Mouse (Mus musculus) granulocyte monocyte progenitor cell, adult 5-6 weeks (primary cell): ENCODE measurements around the gene Hspb9. TPM values are rescaled to one million over a fixed set of nuclear protein-coding genes. Genes with fewer than 3 reads are reported as not detected.

Experiments
- ATAC-seq: replicated peaks from 2 replicates; pipeline ENCODE4 v1.8.0; 2016; ENCODE audit warnings: mild to moderate bottlenecking, moderate TSS enrichment, inconsistent platforms; ENCODE audit not compliant: poor library complexity, severe bottlenecking
- total RNA-seq, 2 experiments: library from RNA; stranded (forward) in 1 of 2; stranded (reverse) in 1 of 2; fragments of 200-712, 200-1000 nt in 1 of 2; fragments of >200 nt in 1 of 2; fragmentation: Nextera tagmentation in 1 of 2; gene quantifications; 2 replicates each; pipeline ENCODE4 v1.2.3; 2014 to 2017

Hspb9 gene
- not detected in 2 replicates for total RNA-seq (2014; fragmentation: Nextera tagmentation)
- not detected in 2 replicates for total RNA-seq (2017)

DNA sequence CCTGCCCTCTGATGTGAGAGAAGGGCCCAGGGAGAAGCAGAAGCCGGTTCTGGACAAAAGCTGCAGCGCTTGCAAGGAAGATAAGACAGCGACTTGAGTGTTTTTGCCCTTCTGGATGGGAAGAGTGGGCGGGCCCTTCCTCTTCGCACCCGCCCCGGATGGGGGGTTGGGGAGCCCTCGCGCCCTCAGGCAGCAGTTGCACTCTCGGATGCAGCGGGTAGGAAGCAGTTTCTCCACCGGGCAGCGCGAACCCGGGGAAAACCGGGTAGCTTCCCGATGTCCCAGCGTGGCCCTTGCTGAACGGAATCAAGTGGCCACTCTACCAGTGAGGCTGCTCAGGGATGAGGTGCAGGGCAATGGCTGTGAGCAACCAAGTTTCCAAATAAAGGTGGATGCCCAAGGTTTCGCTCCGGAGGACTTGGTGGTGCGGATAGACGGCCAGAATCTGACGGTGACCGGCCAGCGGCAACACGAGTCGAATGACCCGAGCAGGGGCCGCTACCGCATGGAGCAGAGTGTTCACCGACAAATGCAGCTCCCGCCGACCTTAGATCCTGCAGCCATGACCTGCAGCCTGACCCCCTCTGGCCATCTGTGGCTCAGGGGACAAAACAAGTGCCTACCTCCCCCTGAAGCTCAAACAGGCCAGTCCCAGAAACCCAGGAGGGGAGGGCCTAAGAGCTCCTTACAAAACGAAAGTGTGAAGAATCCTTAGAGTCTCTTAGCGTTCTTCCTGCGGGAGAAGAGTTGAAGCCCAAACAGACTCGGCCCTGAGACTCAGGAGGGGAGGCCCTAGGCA is at the start of gene Hspb9:
TSS of gene Hspb9 (plus strand) at position 116 of the 799 bp plus-strand sequence.
- ATAC-seq, result peak; percentile 72

- ATAC-seq, result no peak
Measured at GRCm38 (mm10) chr11:100671049-100671448, 42.6 kb upstream of the Hspb9 start.

- no peak for ATAC-seq
Measured at GRCm38 (mm10) chr11:100671956-100672355, 41.7 kb upstream of the Hspb9 start.

GRCm38 (mm10) chr11:100673169-100673568 is 40.5 kb upstream of the Hspb9 start:
- ATAC-seq, result no peak

DNA sequence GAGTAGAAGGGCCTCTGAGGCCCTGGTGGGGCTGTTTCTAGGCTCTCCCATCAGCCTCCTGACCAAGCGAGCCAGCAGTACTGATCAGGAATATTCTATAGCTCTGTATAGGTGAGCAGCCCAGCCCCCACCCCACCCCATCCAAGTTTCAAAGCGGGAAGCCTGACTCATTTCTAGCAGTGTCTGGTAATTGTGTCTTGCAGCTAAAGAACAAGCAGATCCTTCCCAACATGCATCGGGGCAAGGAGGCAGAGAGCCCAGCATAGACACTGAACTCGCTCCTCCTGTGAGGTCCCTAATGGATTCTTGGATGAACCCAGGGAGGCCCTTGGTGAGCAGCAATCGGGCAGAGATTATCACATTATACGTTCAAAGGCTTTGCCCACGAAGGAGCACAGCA is 35.8 kb upstream of the Hspb9 start:
- ATAC-seq, result no peak

- no peak for ATAC-seq
Measured at GRCm38 (mm10) chr11:100681826-100682225, 31.8 kb upstream of the Hspb9 start.

GRCm38 (mm10) chr11:100682526-100682925 is 31.1 kb upstream of the Hspb9 start:
- ATAC-seq, result no peak

GRCm38 (mm10) chr11:100684084-100684483 is 29.6 kb upstream of the Hspb9 start:
- no peak for ATAC-seq

GRCm38 (mm10) chr11:100685371-100685770 is 28.3 kb upstream of the Hspb9 start:
- ATAC-seq, result no peak

DNA sequence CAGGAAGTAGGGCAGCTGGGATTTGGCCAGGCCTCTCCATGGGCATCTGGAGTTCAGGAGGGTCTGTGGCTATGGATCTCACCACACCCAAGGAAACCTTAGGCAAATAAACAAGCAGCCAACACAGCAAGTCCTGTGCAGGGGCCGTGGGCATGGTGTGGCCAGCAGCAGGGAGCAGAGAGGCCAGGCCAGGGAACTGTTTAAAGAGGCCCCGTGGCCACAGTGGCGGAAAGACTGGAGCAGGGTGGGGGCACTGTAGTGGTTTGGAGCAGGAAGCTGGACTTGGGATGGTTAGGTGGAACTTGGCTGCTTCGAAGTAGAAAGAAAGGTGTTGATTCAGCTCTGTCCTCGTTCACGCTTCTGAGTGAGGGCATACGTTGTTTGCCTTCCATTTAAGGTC is 26.4 kb upstream of the Hspb9 start:
- ATAC-seq, result no peak

GRCm38 (mm10) chr11:100688443-100688842 is 25.2 kb upstream of the Hspb9 start:
- ATAC-seq, result no peak

GRCm38 (mm10) chr11:100690389-100690788 is 23.3 kb upstream of the Hspb9 start:
- ATAC-seq, result no peak

GRCm38 (mm10) chr11:100692164-100692616 is 21.5 kb upstream of the Hspb9 start, which contains the start of gene Zfp385c:
Gene Zfp385c (minus strand): TSS chr11:100692455.
- peak; percentile 34; the same call in 1 of the 2 replicates for ATAC-seq

- no peak for ATAC-seq
Measured at GRCm38 (mm10) chr11:100693154-100693553, 20.5 kb upstream of the Hspb9 start.

- peak; percentile 72 for ATAC-seq
Measured at GRCm38 (mm10) chr11:100694926-100695325, 18.7 kb upstream of the Hspb9 start.

DNA sequence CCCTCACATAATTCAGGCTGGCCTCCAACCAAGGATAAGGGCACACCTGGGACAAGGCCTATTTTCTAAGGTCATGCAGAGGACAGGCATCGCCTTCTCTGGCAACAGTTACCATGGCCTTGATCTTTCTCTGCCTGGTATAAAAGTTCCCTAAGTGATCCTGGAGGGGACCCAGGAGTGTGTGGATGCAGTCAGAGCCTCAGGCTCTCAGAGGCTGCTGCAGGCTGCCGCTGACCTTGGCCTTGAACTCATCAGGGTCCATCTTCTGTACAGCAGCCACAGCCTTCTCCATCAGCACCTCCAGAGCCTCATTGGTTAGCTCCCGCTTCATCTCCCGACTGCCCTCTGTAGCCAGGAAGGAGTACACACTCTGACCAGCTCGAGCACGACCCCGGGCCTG is 15.7 kb upstream of the Hspb9 start:
- no peak for ATAC-seq

GRCm38 (mm10) chr11:100700710-100701109 is 12.9 kb upstream of the Hspb9 start:
- no peak for ATAC-seq

GRCm38 (mm10) chr11:100701301-100701700 is 12.3 kb upstream of the Hspb9 start:
- ATAC-seq, result peak; percentile 67

DNA sequence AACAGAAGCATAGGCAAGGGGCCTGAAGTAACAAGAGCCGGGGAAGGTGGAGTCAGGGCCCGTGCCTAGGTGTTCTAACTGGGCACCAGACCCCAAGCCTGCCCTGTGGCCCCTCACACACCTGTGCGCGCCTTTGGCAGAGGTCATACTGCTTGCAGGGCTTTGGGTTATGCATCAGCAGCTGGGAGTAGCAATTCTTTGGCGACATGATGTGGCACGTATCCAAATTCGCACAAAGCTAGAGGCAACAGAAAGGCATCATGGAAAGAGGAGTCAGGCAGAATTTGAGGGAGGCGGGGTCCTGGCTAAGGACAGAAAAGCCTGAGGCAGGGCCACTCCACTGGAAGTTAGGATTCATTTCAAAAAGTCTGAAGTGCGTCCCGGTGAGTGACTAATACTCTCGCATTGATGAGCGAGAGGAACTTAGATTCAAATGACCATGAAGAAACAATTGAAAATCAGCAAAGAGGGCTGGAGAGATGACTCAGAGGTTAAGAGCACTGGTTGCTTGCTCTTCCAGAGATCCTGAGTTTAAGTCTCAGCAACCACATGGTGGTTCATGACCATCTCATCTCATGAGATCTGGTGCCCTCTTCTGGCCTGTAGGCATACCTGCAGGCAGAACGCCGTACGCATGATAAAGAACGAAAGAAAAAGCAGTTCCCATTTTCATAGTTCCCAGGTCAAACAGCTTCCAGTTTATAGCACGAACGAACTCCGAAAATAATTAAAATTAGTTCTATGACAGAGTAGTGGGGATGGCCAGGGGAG is 11.4 kb upstream of the Hspb9 start:
- ATAC-seq, result peak; percentile 47

GRCm38 (mm10) chr11:100702906-100703305 is 10.7 kb upstream of the Hspb9 start:
- ATAC-seq, result no peak

- no peak for ATAC-seq
Measured at GRCm38 (mm10) chr11:100703366-100703765, 10.3 kb upstream of the Hspb9 start.
